Mouse (Mus musculus): ENCODE results near the gene Map7. TPM values are rescaled to one million over a fixed set of nuclear protein-coding genes. Genes with fewer than 3 reads are reported as not detected.

Map7 gene
- polyA plus RNA-seq, 1 experiment from 2014 or later: 8.2 TPM

GRCm38 (mm10) chr10:20218866-20219265 lies 70.6 kb downstream of the Map7 start:
- no peak overlapping the region for H3K4me3 ChIP-seq (ENCODE audit: low read depth, low read length)
- no peak overlapping the region for H3K27ac ChIP-seq (ENCODE audit: low read depth, low read length)
- WGBS: 78% methylated on average over 4 of the region's 4 CpGs
- H3K9me3 ChIP-seq (ENCODE audit: control insufficient read depth, low read length): no peaks in the 10 kb centered on the region
- no peaks in the 10 kb centered on the region for H3K27me3 ChIP-seq (ENCODE audit: control insufficient read depth, insufficient read depth, low read length)
- no peak for DNase-seq (ENCODE audit: low spot score)
- no peaks in the 10 kb centered on the region for H3K36me3 ChIP-seq (ENCODE audit: control insufficient read depth, insufficient read depth, low read length)
- H3K4me1 ChIP-seq (replicated peaks; ENCODE audit: control insufficient read depth, insufficient read depth, low read length): no peaks in the 10 kb centered on the region
- no peak overlapping the region for H3K4me2 ChIP-seq (ENCODE audit: low read depth, low read length, severe bottlenecking)
- ATAC-seq (replicated peaks; ENCODE audit: low FRiP score): no peak
- no peak overlapping the region for H3K9ac ChIP-seq (ENCODE audit: low read length)

DNA sequence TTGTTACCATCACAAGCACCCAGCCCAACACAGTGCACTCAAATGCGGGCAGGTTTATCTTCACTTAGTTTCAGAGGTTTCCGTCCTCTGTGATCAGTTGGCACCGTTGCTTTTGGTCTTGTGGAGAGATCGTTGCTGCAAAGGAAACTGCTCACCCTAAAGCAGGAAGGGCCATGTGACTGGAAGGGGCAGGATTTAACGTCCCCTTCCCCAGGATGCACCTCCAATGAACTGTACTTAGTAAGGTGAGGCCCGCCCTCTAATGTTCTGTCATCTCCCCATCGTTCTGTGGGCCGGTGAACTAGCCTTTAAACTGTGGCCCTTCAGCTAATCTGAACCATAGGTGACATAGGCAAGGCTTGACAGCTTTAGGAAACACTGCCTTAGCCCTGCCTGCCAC lies 71.3 kb downstream of the Map7 start:
- 90% methylated on average over 8 of the region's 8 CpGs for WGBS
- Histone ChIP-seq H3K27me3 (ENCODE audit: control insufficient read depth, insufficient read depth, low read length) (no peaks in the 10 kb centered on the region), H3K27ac (ENCODE audit: low read depth, low read length) (no peak overlapping the region), H3K4me3 (ENCODE audit: low read depth, low read length) (no peak overlapping the region), H3K9ac (ENCODE audit: low read length) (no peak overlapping the region), H3K4me1 (replicated peaks; ENCODE audit: control insufficient read depth, insufficient read depth, low read length) (no peaks in the 10 kb centered on the region), H3K4me2 (ENCODE audit: low read depth, low read length, severe bottlenecking) (no peak overlapping the region), H3K9me3 (ENCODE audit: control insufficient read depth, low read length) (no peaks in the 10 kb centered on the region), H3K36me3 (ENCODE audit: control insufficient read depth, insufficient read depth, low read length) (no peaks in the 10 kb centered on the region)
- ATAC-seq (replicated peaks; ENCODE audit: low FRiP score) (no peak), DNase-seq (ENCODE audit: low spot score) (no peak)

- 91% methylated on average over 10 of the region's 10 CpGs for WGBS
- Histone ChIP-seq H3K36me3 (ENCODE audit: control insufficient read depth, insufficient read depth, low read length) (no peaks in the 10 kb centered on the region), H3K9me3 (ENCODE audit: control insufficient read depth, low read length) (no peaks in the 10 kb centered on the region), H3K27ac (ENCODE audit: low read depth, low read length) (no peak overlapping the region), H3K4me2 (ENCODE audit: low read depth, low read length, severe bottlenecking) (no peak overlapping the region), H3K27me3 (ENCODE audit: control insufficient read depth, insufficient read depth, low read length) (no peaks in the 10 kb centered on the region), H3K9ac (ENCODE audit: low read length) (no peak overlapping the region), H3K4me1 (replicated peaks; ENCODE audit: control insufficient read depth, insufficient read depth, low read length) (no peaks in the 10 kb centered on the region), H3K4me3 (ENCODE audit: low read depth, low read length) (no peak overlapping the region)
- DNase-seq (ENCODE audit: low spot score) (no peak), ATAC-seq (replicated peaks; ENCODE audit: low FRiP score) (no peak)
These were observed 72.3 kb downstream of the Map7 start for GRCm38 (mm10) chr10:20220443-20221071.

DNA sequence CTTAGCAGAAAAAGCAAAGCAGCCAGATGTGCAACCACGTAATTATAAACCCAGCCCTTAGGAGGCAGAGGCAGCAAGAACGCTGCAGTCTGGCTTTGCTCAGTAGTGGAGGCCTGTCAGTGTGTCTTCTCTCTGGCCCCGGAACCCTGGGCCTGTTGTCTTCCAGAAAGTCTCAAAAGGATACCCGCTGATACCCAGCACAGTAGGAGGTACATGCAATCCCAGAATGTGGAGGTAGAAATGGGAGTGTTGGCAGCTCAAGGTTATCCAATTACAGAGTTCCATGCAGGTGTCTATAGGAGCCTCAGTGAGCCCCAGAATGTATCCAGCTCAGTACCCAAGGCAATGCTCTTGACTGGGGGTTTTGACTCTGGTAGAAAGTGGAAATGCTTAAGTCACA lies 73.7 kb downstream of the Map7 start:
- WGBS: 80% methylated on average over 4 of the region's 4 CpGs
- DNase-seq (ENCODE audit: low spot score) (no peak), ATAC-seq (replicated peaks; ENCODE audit: low FRiP score) (no peak)
- no peak overlapping the region for H3K9ac ChIP-seq (ENCODE audit: low read length)
- no peak overlapping the region for H3K27ac ChIP-seq (ENCODE audit: low read depth, low read length)
- H3K4me1 ChIP-seq (replicated peaks; ENCODE audit: control insufficient read depth, insufficient read depth, low read length): no peaks in the 10 kb centered on the region
- H3K9me3 ChIP-seq (ENCODE audit: control insufficient read depth, low read length): no peaks in the 10 kb centered on the region
- no peak overlapping the region for H3K4me3 ChIP-seq (ENCODE audit: low read depth, low read length)
- H3K27me3 ChIP-seq (ENCODE audit: control insufficient read depth, insufficient read depth, low read length): no peaks in the 10 kb centered on the region
- no peaks in the 10 kb centered on the region for H3K36me3 ChIP-seq (ENCODE audit: control insufficient read depth, insufficient read depth, low read length)
- H3K4me2 ChIP-seq (ENCODE audit: low read depth, low read length, severe bottlenecking): no peak overlapping the region

- Histone ChIP-seq H3K4me3 (ENCODE audit: low read depth, low read length) (no peak overlapping the region), H3K4me2 (ENCODE audit: low read depth, low read length, severe bottlenecking) (no peak overlapping the region), H3K9ac (ENCODE audit: low read length) (no peak overlapping the region), H3K27ac (ENCODE audit: low read depth, low read length) (no peak overlapping the region), H3K36me3 (ENCODE audit: control insufficient read depth, insufficient read depth, low read length) (no peaks in the 10 kb centered on the region), H3K27me3 (ENCODE audit: control insufficient read depth, insufficient read depth, low read length) (no peaks in the 10 kb centered on the region), H3K4me1 (replicated peaks; ENCODE audit: control insufficient read depth, insufficient read depth, low read length) (no peaks in the 10 kb centered on the region), H3K9me3 (ENCODE audit: control insufficient read depth, low read length) (no peaks in the 10 kb centered on the region)
- ATAC-seq (replicated peaks; ENCODE audit: low FRiP score) (no peak), DNase-seq (ENCODE audit: low spot score) (no peak)
- WGBS: 63% methylated on average over 4 of the region's 4 CpGs
These were observed 78.5 kb downstream of the Map7 start for GRCm38 (mm10) chr10:20226728-20227127.

GRCm38 (mm10) chr10:20230026-20230425 lies 81.8 kb downstream of the Map7 start:
- Histone ChIP-seq H3K9me3 (ENCODE audit: control insufficient read depth, low read length) (no peaks in the 10 kb centered on the region), H3K4me2 (ENCODE audit: low read depth, low read length, severe bottlenecking) (no peak overlapping the region), H3K4me3 (ENCODE audit: low read depth, low read length) (no peak overlapping the region), H3K36me3 (ENCODE audit: control insufficient read depth, insufficient read depth, low read length) (no peaks in the 10 kb centered on the region), H3K4me1 (replicated peaks; ENCODE audit: control insufficient read depth, insufficient read depth, low read length) (no peaks in the 10 kb centered on the region), H3K27me3 (ENCODE audit: control insufficient read depth, insufficient read depth, low read length) (no peaks in the 10 kb centered on the region), H3K27ac (ENCODE audit: low read depth, low read length) (no peak overlapping the region), H3K9ac (ENCODE audit: low read length) (no peak overlapping the region)
- ATAC-seq (replicated peaks; ENCODE audit: low FRiP score): no peak
- DNase-seq (ENCODE audit: low spot score): no peak
- 93% methylated on average over 5 of the region's 5 CpGs for WGBS

GRCm38 (mm10) chr10:20233451-20233850 lies 85.2 kb downstream of the Map7 start:
- Histone ChIP-seq H3K4me3 (ENCODE audit: low read depth, low read length) (no peak overlapping the region), H3K4me1 (replicated peaks; ENCODE audit: control insufficient read depth, insufficient read depth, low read length) (no peaks in the 10 kb centered on the region), H3K36me3 (ENCODE audit: control insufficient read depth, insufficient read depth, low read length) (no peaks in the 10 kb centered on the region), H3K9me3 (ENCODE audit: control insufficient read depth, low read length) (no peaks in the 10 kb centered on the region), H3K9ac (ENCODE audit: low read length) (no peak overlapping the region), H3K27ac (ENCODE audit: low read depth, low read length) (no peak overlapping the region), H3K4me2 (ENCODE audit: low read depth, low read length, severe bottlenecking) (no peak overlapping the region), H3K27me3 (ENCODE audit: control insufficient read depth, insufficient read depth, low read length) (no peaks in the 10 kb centered on the region)
- 91% methylated on average over 10 of the region's 10 CpGs for WGBS
- DNase-seq (ENCODE audit: low spot score) (no peak), ATAC-seq (replicated peaks; ENCODE audit: low FRiP score) (no peak)

DNA sequence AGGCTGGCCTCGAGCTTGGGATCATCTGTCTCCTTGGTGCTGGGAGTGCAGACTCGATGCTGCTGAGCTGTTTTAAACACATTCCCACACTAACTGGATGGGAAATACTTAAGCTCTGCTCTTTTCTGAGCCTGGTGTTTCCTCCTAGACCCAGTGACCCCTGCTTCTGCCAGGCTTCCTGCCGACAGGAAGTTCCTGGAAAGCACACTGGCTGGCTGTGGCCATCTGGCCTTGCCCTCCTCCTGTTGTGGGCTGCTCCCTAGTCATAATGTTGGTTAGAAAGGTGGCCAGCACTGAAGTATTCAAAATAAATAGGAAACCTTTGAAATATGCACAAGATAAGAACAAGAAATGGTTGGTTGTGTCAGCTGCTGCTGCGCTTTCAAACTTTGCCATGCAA lies 86.2 kb downstream of the Map7 start:
- Histone ChIP-seq H3K9me3 (ENCODE audit: control insufficient read depth, low read length) (no peaks in the 10 kb centered on the region), H3K4me3 (ENCODE audit: low read depth, low read length) (no peak overlapping the region), H3K36me3 (ENCODE audit: control insufficient read depth, insufficient read depth, low read length) (no peaks in the 10 kb centered on the region), H3K9ac (ENCODE audit: low read length) (no peak overlapping the region), H3K27ac (ENCODE audit: low read depth, low read length) (no peak overlapping the region), H3K27me3 (ENCODE audit: control insufficient read depth, insufficient read depth, low read length) (no peaks in the 10 kb centered on the region), H3K4me1 (replicated peaks; ENCODE audit: control insufficient read depth, insufficient read depth, low read length) (no peaks in the 10 kb centered on the region), H3K4me2 (ENCODE audit: low read depth, low read length, severe bottlenecking) (no peak overlapping the region)
- ATAC-seq (replicated peaks; ENCODE audit: low FRiP score) (no peak), DNase-seq (ENCODE audit: low spot score) (no peak)
- WGBS: 75% methylated on average over 4 of the region's 4 CpGs

GRCm38 (mm10) chr10:20235656-20236055 lies 87.4 kb downstream of the Map7 start:
- Histone ChIP-seq H3K36me3 (ENCODE audit: control insufficient read depth, insufficient read depth, low read length) (no peaks in the 10 kb centered on the region), H3K9me3 (ENCODE audit: control insufficient read depth, low read length) (no peaks in the 10 kb centered on the region), H3K4me3 (ENCODE audit: low read depth, low read length) (no peak overlapping the region), H3K9ac (ENCODE audit: low read length) (no peak overlapping the region), H3K27ac (ENCODE audit: low read depth, low read length) (no peak overlapping the region), H3K4me2 (ENCODE audit: low read depth, low read length, severe bottlenecking) (no peak overlapping the region), H3K27me3 (ENCODE audit: control insufficient read depth, insufficient read depth, low read length) (no peaks in the 10 kb centered on the region), H3K4me1 (replicated peaks; ENCODE audit: control insufficient read depth, insufficient read depth, low read length) (no peaks in the 10 kb centered on the region)
- WGBS: 98% methylated on average over 3 of the region's 3 CpGs
- DNase-seq (ENCODE audit: low spot score) (no peak), ATAC-seq (replicated peaks; ENCODE audit: low FRiP score) (no peak)
